Comparison of ENCODE assay signal across 9 mouse cellular contexts in the genomic region with DNA sequence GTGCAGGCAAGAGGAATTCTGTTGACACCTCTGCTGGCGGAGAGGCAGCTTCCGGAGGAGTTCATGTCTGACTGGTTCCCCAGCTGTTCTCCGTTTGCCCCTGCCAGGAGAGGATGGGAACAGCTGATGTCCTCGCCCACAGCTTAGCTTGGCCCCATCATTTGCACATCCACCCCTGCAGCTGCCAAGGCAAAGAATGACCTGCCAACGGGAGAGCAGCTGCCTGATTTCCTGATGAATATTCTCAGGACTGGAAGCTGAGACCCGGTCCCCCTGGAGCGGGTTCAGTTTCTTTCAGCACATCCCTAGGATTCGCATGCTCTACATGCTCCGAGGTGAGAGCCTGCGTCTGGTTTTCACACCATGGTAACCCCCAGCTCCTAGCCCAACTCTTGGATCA. TPM values are rescaled to one million over a fixed set of nuclear protein-coding genes. Genes with fewer than 3 reads are reported as not detected.
DNase-seq lines count a peak whose midpoint lies in the region; ATAC-seq and TF ChIP-seq lines count a peak whose summit lies in the region.
"Had no signal": no experiment of that assay in that cellular context is flagged by ENCODE, and none has a peak within 500 bp of the region (broad histone marks: within the 10 kb centered on the region; RNA-seq: fewer than 3 reads in every experiment).

No protein-coding gene starts in this region.

- H3K9ac ChIP-seq in heart, embryonic 12.5 days = no peak overlapping the region
- no peak overlapping the region for H3K9ac ChIP-seq in hindbrain, embryonic 16.5 days (ENCODE audit: low read depth, low read length)
- H3K9ac ChIP-seq in stomach, postnatal 0 days (ENCODE audit: low read length) = no peak overlapping the region

- H3K27me3 ChIP-seq in heart, embryonic 12.5 days (replicated peaks) = no peaks in the 10 kb centered on the region
- H3K27me3 ChIP-seq in hindbrain, embryonic 16.5 days (replicated peaks; ENCODE audit: control insufficient read depth, insufficient read depth, low read length) = no peaks in the 10 kb centered on the region
- no peaks in the 10 kb centered on the region for H3K27me3 ChIP-seq in stomach, postnatal 0 days (ENCODE audit: control insufficient read depth, insufficient read depth, low read length)

- no peak for ATAC-seq in heart, embryonic 12.5 days (ENCODE audit: insufficient number of reproducible peaks, low FRiP score)
- ATAC-seq in hindbrain, embryonic 16.5 days = peak; percentile 75
- no peak for ATAC-seq in stomach, postnatal 0 days (ENCODE audit: low FRiP score, low TSS enrichment)

- no peaks in the 10 kb centered on the region for H3K9me3 ChIP-seq in heart, embryonic 12.5 days (replicated peaks)
- H3K9me3 ChIP-seq in hindbrain, embryonic 16.5 days (ENCODE audit: control insufficient read depth, low read length) = no peaks in the 10 kb centered on the region
- no peaks in the 10 kb centered on the region for H3K9me3 ChIP-seq in stomach, postnatal 0 days (ENCODE audit: control insufficient read depth, low read length)

- H3K4me3 ChIP-seq in heart, embryonic 12.5 days = no peak overlapping the region
- H3K4me3 ChIP-seq in hindbrain, embryonic 16.5 days (ENCODE audit: low read length) = no peak overlapping the region
- H3K4me3 ChIP-seq in stomach, postnatal 0 days (ENCODE audit: low read depth, low read length) = no peak overlapping the region

- TF ChIP-seq EP300 in stomach, postnatal 0 days (optimal IDR thresholded peaks at IDR 0.05) = no peak

- H3K4me2 ChIP-seq in heart, embryonic 12.5 days = no peak overlapping the region
- no peak overlapping the region for H3K4me2 ChIP-seq in hindbrain, embryonic 16.5 days (ENCODE audit: low read length)
- no peak overlapping the region for H3K4me2 ChIP-seq in stomach, postnatal 0 days (replicated peaks; ENCODE audit: low read depth)

- DNase-seq in heart, adult 9 months (ENCODE audit: low spot score in 2 of 2) = peak; percentile 27 to 47
- peak; percentile 33 to 64 for DNase-seq in frontal cortex, postnatal 14 days (ENCODE audit: low spot score in 2 of 2)
- DNase-seq in lung, postnatal 4 days = peak; percentile 21 to 73
- DNase-seq in spleen, postnatal 14 days (ENCODE audit: low spot score in 2 of 2) = no peak
- no peak for DNase-seq in stomach, postnatal 0 days (ENCODE audit: low spot score)
- DNase-seq in cerebellum, adult 11 months = no peak
- DNase-seq: kidney, postnatal 14 days had no signal

- 59% methylated on average over 10 of the region's 10 CpGs for WGBS in heart, embryonic 12.5 days
- 37% methylated on average over 10 of the region's 10 CpGs for WGBS in hindbrain, embryonic 16.5 days
- WGBS in stomach, postnatal 0 days = 68% methylated on average over 10 of the region's 10 CpGs

- H3K36me3 ChIP-seq in heart, embryonic 12.5 days = no peaks in the 10 kb centered on the region
- no peaks in the 10 kb centered on the region for H3K36me3 ChIP-seq in hindbrain, embryonic 16.5 days (ENCODE audit: control insufficient read depth, insufficient read depth, low read length)
- no peaks in the 10 kb centered on the region for H3K36me3 ChIP-seq in stomach, postnatal 0 days (ENCODE audit: control insufficient read depth, insufficient read depth, low read length)

- H3K4me1 ChIP-seq in heart, embryonic 12.5 days (replicated peaks) = peaks cover 17% of the 10 kb centered on the region
- H3K4me1 ChIP-seq in hindbrain, embryonic 16.5 days (ENCODE audit: control insufficient read depth, insufficient read depth, low read depth, low read length) = no peaks in the 10 kb centered on the region
- no peaks in the 10 kb centered on the region for H3K4me1 ChIP-seq in stomach, postnatal 0 days (replicated peaks; ENCODE audit: control insufficient read depth, insufficient read depth)

- TF ChIP-seq CTCF in stomach, postnatal 0 days (IDR thresholded peaks at IDR 0.05; ENCODE audit: low read depth) = no peak

- H3K27ac ChIP-seq in heart, embryonic 12.5 days (ENCODE audit: poor library complexity, severe bottlenecking) = no peak overlapping the region
- H3K27ac ChIP-seq in hindbrain, embryonic 16.5 days (ENCODE audit: low read depth, low read length) = no peak overlapping the region
- H3K27ac ChIP-seq in stomach, postnatal 0 days (replicated peaks) = no peak overlapping the region

RNA-seq across cellular contexts. Expression of gene Adam12, which starts 24.0 kb away (rescaled TPM):
- polyA plus RNA-seq in heart, embryonic 12.5 days (2016; fragmentation: Nextera tagmentation; extraction: Ambion mirVana) = 3.9 and 4.6 TPM in 2 replicates
- 3.3 and 4.6 TPM in 2 replicates for polyA plus RNA-seq in hindbrain, embryonic 16.5 days (2015; fragmentation: Nextera tagmentation; extraction: Ambion mirVana)
- 0.57 and 1.0 TPM in 2 replicates for polyA plus RNA-seq in stomach, postnatal 0 days (2015; fragmentation: Nextera tagmentation; extraction: Ambion mirVana)

Comparison
In these comparisons a context has a peak if more than half of its experiments do, and no peak if none do; other contexts are left out.
1. DNase-seq: peak in heart, adult 9 months (2 of 2), frontal cortex, postnatal 14 days (2 of 2) and lung, postnatal 4 days (2 of 2); none in spleen, postnatal 14 days (0 of 2), stomach, postnatal 0 days (single experiment) and cerebellum, adult 11 months (single experiment).